Mouse (Mus musculus) limb, embryonic 14.5 days (tissue): ENCODE data around the gene Mmp11. TPM values are rescaled to one million over a fixed set of nuclear protein-coding genes. Genes with fewer than 3 reads are reported as not detected.

Experiments
- ATAC-seq: fragments of 200-750 bp; cut with Nextera tagmentation; 2 replicates; pipeline ENCODE4 v1.8.0; 2017; ENCODE audit warnings: low read depth, moderate number of reproducible peaks, moderate TSS enrichment; ENCODE audit not compliant: low FRiP score
- DNase-seq: peaks from one replicate; pipeline ENCODE4 v3.0.0-alpha.2; 2015; ENCODE audit warnings: low spot score
- H3K27ac ChIP-seq: fragments of 300-500 bp; sonication (generic); replicated peaks from 2 replicates; pipeline ENCODE4 v1.5.1; 2014; ENCODE audit warnings: low read depth, mild to moderate bottlenecking, low read length, moderate library complexity, mixed read lengths
- H3K27me3 ChIP-seq: fragments of 300-500 bp; sonication (generic); 2 replicates; pipeline ENCODE4 v1.6.1; 2014; ENCODE audit warnings: low read length, mixed read lengths; ENCODE audit not compliant: control insufficient read depth, insufficient read depth
- H3K36me3 ChIP-seq: fragments of 300-500 bp; sonication (generic); 2 replicates; pipeline ENCODE4 v1.6.1; 2014; ENCODE audit warnings: mild to moderate bottlenecking, low read length, moderate library complexity, mixed read lengths; ENCODE audit not compliant: control insufficient read depth, insufficient read depth
- H3K4me1 ChIP-seq: fragments of 300-500 bp; sonication (generic); 2 replicates; pipeline ENCODE4 v1.6.1; 2014; ENCODE audit warnings: antibody characterized with exemption, low read length, mixed read lengths; ENCODE audit not compliant: control insufficient read depth, insufficient read depth
- H3K4me2 ChIP-seq: fragments of 300-500 bp; sonication (generic); replicated peaks from 2 replicates; pipeline ENCODE4 v1.6.1; 2014; ENCODE audit warnings: low read depth, mild to moderate bottlenecking, low read length, moderate library complexity; ENCODE audit not compliant: severe bottlenecking
- H3K4me3 ChIP-seq: fragments of 300-500 bp; sonication (generic); replicated peaks from 2 replicates; pipeline ENCODE4 v1.5.1; 2014; ENCODE audit warnings: low read length
- H3K9ac ChIP-seq: fragments of 300-500 bp; sonication (generic); 2 replicates; pipeline ENCODE4 v1.6.1; 2014; ENCODE audit warnings: mild to moderate bottlenecking, low read depth, low read length, moderate library complexity; ENCODE audit not compliant: severe bottlenecking
- H3K9me3 ChIP-seq: fragments of 300-500 bp; sonication (generic); 2 replicates; pipeline ENCODE4 v1.6.1; 2016; ENCODE audit warnings: low read length; ENCODE audit not compliant: control insufficient read depth
- POLR2A ChIP-seq: fragments of 200-500 bp; IDR thresholded peaks from 2 replicates; pipeline ENCODE4 v1.8.0; 2012; ENCODE audit warnings: inconsistent platforms, mild to moderate bottlenecking, moderate library complexity, borderline replicate concordance; ENCODE audit not compliant: insufficient read depth, insufficient read length; ENCODE audit errors: extremely low read depth
- WGBS: fragments of 180-500 bp; shearing (Covaris S2); extraction: QIAGEN DNeasy Blood & Tissue Kit; methylation state at CpG from one replicate; pipeline ENCODE4 v1.1.7; 2014; 5-methylcytosine and 5-hydroxymethylcytosine counted together
- polyA plus RNA-seq, 2 experiments: library from polyadenylated mRNA; depleted of rRNA in 1 of 2; stranded (reverse) in 1 of 2; unstranded in 1 of 2; fragments of >200 nt; fragmentation: Nextera tagmentation in 1 of 2; extraction: Ambion mirVana in 1 of 2; gene quantifications; 2 replicates each; pipeline versions ENCODE4 v1.2.1 to v1.2.3; 2012 to 2014

The Mmp11 gene
- polyA plus RNA-seq, 2 experiments, result 213 to 240 TPM

GRCm38 (mm10) chr10:75919026-75919425 is 17.3 kb downstream of the Mmp11 start:
- Histone ChIP-seq H3K9ac (no peak overlapping the region), H3K36me3 (peaks cover 55% of the 10 kb centered on the region), H3K4me1 (peaks cover 24% of the 10 kb centered on the region), H3K4me2 (no peak overlapping the region), H3K9me3 (no peaks in the 10 kb centered on the region), H3K27ac (no peak overlapping the region), H3K27me3 (no peaks in the 10 kb centered on the region), H3K4me3 (no peak overlapping the region)
- no peak for TF ChIP-seq POLR2A
- ATAC-seq (no peak), DNase-seq (no peak)
- 81% methylated on average over 5 of the region's 5 CpGs for WGBS

DNA sequence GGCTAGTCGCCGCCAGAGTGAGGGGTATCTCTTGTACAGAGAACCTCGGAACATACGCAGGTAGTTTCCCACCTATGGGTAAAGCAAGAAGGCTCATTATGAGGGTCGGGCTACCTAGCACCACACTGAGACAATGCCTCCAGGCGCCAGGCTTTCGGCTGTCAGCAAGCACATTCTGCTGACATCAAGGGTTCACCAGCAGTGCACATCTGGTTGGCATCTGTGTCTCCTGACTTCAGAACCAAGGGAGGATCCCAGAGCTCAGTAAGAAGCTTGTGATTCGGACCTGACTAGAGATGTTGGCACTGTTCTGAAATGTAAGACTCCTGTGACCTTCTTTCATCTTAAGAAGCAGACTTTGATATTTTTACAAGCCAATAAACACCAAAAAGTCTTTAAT is 19.5 kb downstream of the Mmp11 start:
- H3K36me3 ChIP-seq, result peaks cover 61% of the 10 kb centered on the region
- ATAC-seq (0 out of 2 replicates have a peak, but pooled peaks have one; percentile 6), DNase-seq (peak; percentile 73)
- H3K4me1 ChIP-seq, result peaks cover 24% of the 10 kb centered on the region
- no peak for TF ChIP-seq POLR2A
- H3K27ac ChIP-seq, result 0 out of 2 replicates have a peak overlapping the region, but pooled peaks have one; percentile 65
- WGBS, result 29% methylated on average over 8 of the region's 8 CpGs
- H3K9ac ChIP-seq, result no peak overlapping the region
- H3K27me3 ChIP-seq, result no peaks in the 10 kb centered on the region
- H3K4me3 ChIP-seq, result no peak overlapping the region
- H3K9me3 ChIP-seq, result no peaks in the 10 kb centered on the region
- no peak overlapping the region; the same call in 1 of the 2 replicates for H3K4me2 ChIP-seq

DNA sequence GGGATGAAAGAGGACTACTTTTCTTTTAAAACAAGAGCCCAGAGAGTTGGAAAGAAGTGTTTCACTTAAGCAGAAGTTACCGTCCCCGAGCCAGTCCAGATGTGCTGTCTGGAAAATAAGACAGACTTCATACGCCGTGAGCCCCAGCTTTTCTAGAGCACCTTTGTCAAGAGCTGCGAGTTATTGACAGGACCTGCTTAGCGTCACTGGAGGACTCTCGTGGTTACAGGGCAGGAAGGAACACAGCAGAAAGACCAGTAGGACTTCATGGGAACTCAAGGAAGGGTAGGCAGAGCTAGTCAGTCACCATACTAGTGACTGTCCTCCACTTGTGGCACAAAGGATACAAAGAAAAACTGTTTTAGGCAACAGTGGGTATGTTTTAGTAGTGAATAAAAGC is 20.7 kb downstream of the Mmp11 start:
- no peaks in the 10 kb centered on the region for H3K27me3 ChIP-seq
- no peak overlapping the region for H3K4me2 ChIP-seq
- ATAC-seq, result no peak
- H3K9me3 ChIP-seq, result no peaks in the 10 kb centered on the region
- H3K9ac ChIP-seq, result no peak overlapping the region
- WGBS, result 67% methylated on average over 7 of the region's 7 CpGs
- H3K4me3 ChIP-seq, result no peak overlapping the region
- TF ChIP-seq POLR2A, result no peak
- DNase-seq, result no peak
- peaks cover 24% of the 10 kb centered on the region for H3K4me1 ChIP-seq
- peaks cover 74% of the 10 kb centered on the region for H3K36me3 ChIP-seq
- no peak overlapping the region for H3K27ac ChIP-seq

DNA sequence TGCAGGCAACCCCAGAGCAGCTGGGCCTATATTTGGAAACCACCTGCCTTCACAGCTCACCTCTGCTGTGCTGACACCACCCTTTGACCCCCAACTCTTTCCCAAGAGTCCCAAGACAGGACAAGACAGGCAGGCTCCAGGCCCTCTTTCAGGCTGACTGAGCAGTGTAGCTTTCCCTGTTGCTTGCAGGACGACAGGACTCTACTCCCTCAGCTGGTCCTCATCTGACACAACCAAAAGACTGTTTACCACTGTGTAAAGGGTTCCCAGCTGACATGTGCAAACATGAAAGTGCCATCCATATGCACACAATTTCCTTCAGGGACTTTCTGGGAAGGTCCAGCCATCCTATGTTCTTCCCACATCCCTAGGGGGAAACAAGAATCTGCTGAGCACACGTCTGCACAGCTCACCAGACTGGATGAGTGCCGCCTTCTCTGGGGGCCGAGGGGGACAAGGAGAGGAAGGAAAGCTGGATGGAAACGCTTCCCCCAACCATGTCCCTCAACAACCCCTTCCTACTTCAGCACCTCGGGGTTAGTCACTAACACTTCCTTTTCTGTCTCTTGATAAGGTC is 23.2 kb downstream of the Mmp11 start:
- no peak overlapping the region for H3K9ac ChIP-seq
- H3K9me3 ChIP-seq, result no peaks in the 10 kb centered on the region
- H3K27me3 ChIP-seq, result no peaks in the 10 kb centered on the region
- 53% methylated on average over 6 of the region's 6 CpGs for WGBS
- H3K4me2 ChIP-seq, result no peak overlapping the region
- H3K36me3 ChIP-seq, result peaks cover 77% of the 10 kb centered on the region
- peaks cover 10% of the 10 kb centered on the region; the same call in 1 of the 2 replicates for H3K4me1 ChIP-seq
- DNase-seq, result no peak
- H3K27ac ChIP-seq, result no peak overlapping the region; the same call in 1 of the 2 replicates
- TF ChIP-seq POLR2A, result no peak
- no peak overlapping the region for H3K4me3 ChIP-seq
- ATAC-seq, result no peak

- peaks cover 86% of the 10 kb centered on the region for H3K36me3 ChIP-seq
- TF ChIP-seq POLR2A, result no peak
Observed at GRCm38 (mm10) chr10:75910698-75911097, 25.6 kb downstream of the Mmp11 start.

More at GRCm38 (mm10) chr10:75910698-75911097, 25.6 kb downstream of the Mmp11 start:
- Histone ChIP-seq H3K4me2 (no peak overlapping the region), H3K9me3 (no peaks in the 10 kb centered on the region), H3K9ac (no peak overlapping the region), H3K27me3 (no peaks in the 10 kb centered on the region), H3K4me3 (no peak overlapping the region), H3K27ac (no peak overlapping the region), H3K4me1 (no peaks in the 10 kb centered on the region)
- DNase-seq (no peak), ATAC-seq (no peak)
- 65% methylated on average over 2 of the region's 2 CpGs for WGBS
